Mouse (Mus musculus) neutrophil, adult 65 days (primary cell): ENCODE data around the gene Gsta2. TPM values are rescaled to one million over a fixed set of nuclear protein-coding genes. Genes with fewer than 3 reads are reported as not detected.

Experiments used
- total RNA-seq: library from RNA; stranded (reverse); gene quantifications from 2 replicates; pipeline ENCODE4 v1.2.4, GENCODE M21; 2023

The Gsta2 gene
- total RNA-seq = not detected in 2 replicates

GRCm38 (mm10) chr9:78355611-78356010 is at the start of gene Gsta2:
Gene Gsta2, minus strand, starts transcription at chr9:78355788.

DNA sequence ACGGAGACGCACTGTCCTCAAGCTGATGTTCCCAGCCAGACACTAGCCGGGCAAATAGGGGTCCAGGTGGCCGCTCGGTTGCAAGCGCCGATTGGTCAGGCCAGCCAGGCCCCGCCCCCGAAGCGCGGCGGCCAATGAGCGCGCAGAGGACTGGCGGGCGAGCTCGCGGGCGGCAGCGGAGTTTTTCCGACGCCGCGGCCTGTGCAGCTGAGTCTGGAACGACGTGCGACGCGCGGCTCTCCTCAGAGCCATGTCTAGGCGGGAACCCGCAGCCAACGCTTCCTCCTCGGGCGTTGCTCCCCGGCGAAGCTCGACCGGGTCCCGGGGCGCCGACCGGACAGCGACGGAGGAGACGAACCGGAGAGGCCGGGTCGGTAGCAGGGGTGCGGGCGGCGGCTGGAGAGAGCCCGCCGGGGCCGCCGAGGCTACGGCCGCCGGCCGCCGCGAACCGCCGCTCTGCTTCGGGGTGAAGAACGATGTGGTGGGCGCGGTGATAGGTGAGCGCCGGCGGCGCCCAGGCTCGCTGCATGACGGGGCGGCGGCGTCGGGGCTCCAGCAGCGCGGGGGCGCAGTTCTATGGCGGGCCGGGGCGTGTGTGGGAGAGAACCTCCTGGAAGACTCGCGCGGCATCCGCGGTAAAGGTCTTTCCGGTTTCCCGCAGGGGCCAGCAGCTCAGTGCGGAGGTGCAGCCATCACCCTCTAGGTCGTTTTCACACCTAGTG is 40.2 kb upstream of the Gsta2 start, which contains the start of gene Ddx43:
TSS of gene Ddx43 (plus strand) at position 148 of the 722 bp plus-strand sequence.

DNA sequence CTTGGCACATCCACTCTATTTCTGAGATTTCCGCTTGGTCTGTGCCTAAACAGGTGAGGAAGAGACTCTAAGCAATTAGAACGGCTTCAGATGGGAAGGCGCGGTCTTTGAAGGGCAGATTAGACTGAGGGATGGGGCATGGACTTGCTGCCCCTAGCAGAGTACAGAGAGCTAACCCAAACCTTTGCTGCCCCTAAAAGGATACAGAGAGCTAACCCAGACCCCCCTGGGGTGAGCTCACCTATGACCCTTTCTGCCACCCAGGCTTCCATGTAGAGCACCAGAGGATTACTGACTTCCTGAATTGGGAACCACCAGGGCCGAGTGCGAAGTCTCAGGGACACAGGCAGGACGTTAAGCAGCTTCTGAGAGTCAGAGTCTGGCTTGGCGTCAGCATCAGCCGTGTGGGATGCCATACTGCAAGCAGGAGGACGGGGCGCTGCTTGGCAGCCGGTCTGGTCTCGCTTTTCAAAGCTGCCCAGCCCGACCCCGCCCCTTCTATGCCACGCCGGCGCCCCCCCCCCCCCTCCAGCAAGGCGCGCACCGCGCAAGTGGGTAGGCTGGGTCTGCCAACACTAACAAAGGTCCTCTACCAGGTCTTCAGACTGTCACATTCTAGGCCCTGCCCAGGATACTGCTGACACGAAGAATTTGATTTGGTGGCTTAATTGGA is 22.7 kb upstream of the Gsta2 start, which contains the start of gene Ooep:
TSS of gene Ooep (minus strand) at position 613 of the 673 bp plus-strand sequence.

DNA sequence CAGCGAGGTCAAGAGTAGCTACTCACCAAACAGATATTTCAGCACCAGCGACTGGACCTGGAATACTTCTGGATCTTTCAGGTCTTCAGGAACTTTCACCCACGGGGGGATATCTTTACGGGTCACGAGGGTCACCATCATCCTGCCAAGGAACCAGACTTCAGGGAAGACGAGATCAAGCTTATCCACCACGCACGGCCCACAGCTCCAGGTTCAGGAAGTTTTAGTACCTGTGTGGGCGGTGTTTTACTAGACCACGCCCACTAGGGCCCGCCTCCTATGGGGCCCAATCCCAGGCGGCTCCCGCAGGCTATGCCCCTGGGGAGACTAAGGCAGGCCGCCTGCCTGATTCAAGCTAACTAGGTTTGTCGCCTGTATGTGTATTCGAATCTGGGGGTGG is 12.4 kb upstream of the Gsta2 start, which contains the start of gene Dppa5a:
TSS of gene Dppa5a (minus strand) at position 219 of the 400 bp plus-strand sequence.

GRCm38 (mm10) chr9:78327289-78327688 is 28.3 kb downstream of the Gsta2 start, which contains the start of gene Omt2b:
Gene Omt2b, plus strand, starts transcription at chr9:78327589.

GRCm38 (mm10) chr9:78314696-78315095 is 40.9 kb downstream of the Gsta2 start, which contains the start of gene Omt2a:
Gene Omt2a, minus strand, starts transcription at chr9:78314796.

DNA sequence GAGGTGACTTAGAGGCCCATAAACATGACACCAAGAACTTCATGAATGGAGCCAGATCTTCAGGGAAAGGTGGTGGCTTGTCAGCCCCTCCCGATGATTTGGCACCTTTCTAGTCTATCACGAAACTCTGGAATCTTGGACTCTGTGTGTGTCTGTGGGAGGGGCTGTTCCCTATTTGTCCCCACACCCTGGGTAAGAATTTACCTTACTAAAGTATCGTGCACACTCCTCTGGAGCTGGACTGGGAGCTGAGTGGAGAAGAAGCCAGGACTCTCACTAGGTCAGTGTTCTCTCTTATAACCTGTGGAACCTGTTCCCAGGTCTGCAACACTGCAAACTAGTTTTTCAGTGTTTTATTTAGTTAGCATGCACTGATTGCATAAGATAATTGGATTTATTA is 65.9 kb downstream of the Gsta2 start, which contains the start of gene Gm10639:
TSS of gene Gm10639 (plus strand) at position 201 of the 400 bp plus-strand sequence.

Other genes starting within 250 kb of the Gsta2 start
- 28.8 and 29.7 TPM in 2 replicates for gene Fbxo9, start 246.7 kb downstream of the Gsta2 start, total RNA-seq
- gene Ick, start 246.6 kb downstream of the Gsta2 start, total RNA-seq = 2.2 and 2.6 TPM in 2 replicates
- gene Gsta4, start 173.0 kb downstream of the Gsta2 start, total RNA-seq = not detected in 2 replicates
- gene Gsta1, start 125.1 kb downstream of the Gsta2 start, total RNA-seq = not detected in 2 replicates
- not detected in 2 replicates for gene Gm3776, start 98.7 kb downstream of the Gsta2 start, total RNA-seq
- not detected in 2 replicates for gene Gm10639, start 65.9 kb downstream of the Gsta2 start, total RNA-seq
- not detected in 2 replicates for gene Omt2a, start 41.0 kb downstream of the Gsta2 start, total RNA-seq
- gene Omt2b, start 28.2 kb downstream of the Gsta2 start, total RNA-seq = not detected in 2 replicates
- gene Dppa5a, start 12.4 kb upstream of the Gsta2 start, total RNA-seq = not detected in 2 replicates
- not detected in 2 replicates for gene Ooep, start 22.9 kb upstream of the Gsta2 start, total RNA-seq
- gene Ddx43, start 40.0 kb upstream of the Gsta2 start, total RNA-seq = not detected in 2 replicates
- 8.3 and 10.0 TPM in 2 replicates for gene Cgas, start 87.4 kb upstream of the Gsta2 start, total RNA-seq
- gene Mto1, start 92.4 kb upstream of the Gsta2 start, total RNA-seq = 10.1 and 11.8 TPM in 2 replicates
- not detected in 2 replicates for gene Gm17324, start 93.0 kb upstream of the Gsta2 start, total RNA-seq
- gene Eef1a1, start 133.4 kb upstream of the Gsta2 start, total RNA-seq = 2,596 and 2,621 TPM in 2 replicates
- gene Slc17a5, start 232.3 kb upstream of the Gsta2 start, total RNA-seq = 5.6 and 8.7 TPM in 2 replicates